In genomic region chr7:122728846-122729245, GRCm38 (mm10) we compare ENCODE assay signal across 11 mouse cellular contexts. TPM values are rescaled to one million over a fixed set of nuclear protein-coding genes. Genes with fewer than 3 reads are reported as not detected.
DNase-seq lines count a peak whose midpoint lies in the region; ATAC-seq and TF ChIP-seq lines count a peak whose summit lies in the region.
"Had no signal": no experiment of that assay in that cellular context is flagged by ENCODE, and none has a peak within 500 bp of the region (broad histone marks: within the 10 kb centered on the region; RNA-seq: fewer than 3 reads in every experiment).

No protein-coding gene starts in this region.

- H3K4me2 ChIP-seq in stomach, postnatal 0 days (replicated peaks; ENCODE audit: low read depth) = no peak overlapping the region
- H3K4me2 ChIP-seq in midbrain, embryonic 14.5 days (ENCODE audit: low read length) = no peak overlapping the region
- H3K4me2 ChIP-seq: liver, embryonic 11.5 days had no signal

- no peak for TF ChIP-seq POLR2A in kidney, adult 2 months (IDR thresholded peaks at IDR 0.05; ENCODE audit: low read depth, low read length)

- TF ChIP-seq CTCF in kidney, adult 2 months (conservative IDR thresholded peaks at IDR 0.05; ENCODE audit: insufficient read depth, insufficient read length, low read depth, low read length) = no peak
- no peak for TF ChIP-seq CTCF in stomach, postnatal 0 days (IDR thresholded peaks at IDR 0.05; ENCODE audit: low read depth)

- no peak overlapping the region for H3K9ac ChIP-seq in stomach, postnatal 0 days (ENCODE audit: low read length)
- H3K9ac ChIP-seq in midbrain, embryonic 14.5 days (replicated peaks; ENCODE audit: low read length) = no peak overlapping the region

- 0 out of 2 replicates have a peak, but pooled peaks cover 4% of the 10 kb centered on the region for H3K4me1 ChIP-seq in kidney, adult 2 months (ENCODE audit: control insufficient read depth, insufficient read depth, low read length)
- H3K4me1 ChIP-seq in stomach, postnatal 0 days (replicated peaks; ENCODE audit: control insufficient read depth, insufficient read depth) = no peaks in the 10 kb centered on the region
- no peaks in the 10 kb centered on the region for H3K4me1 ChIP-seq in midbrain, embryonic 14.5 days (ENCODE audit: control insufficient read depth, insufficient read depth, low read length)

- no peaks in the 10 kb centered on the region for H3K27me3 ChIP-seq in kidney, adult 2 months (replicated peaks; ENCODE audit: control insufficient read depth, insufficient read depth, low read length)
- no peaks in the 10 kb centered on the region for H3K27me3 ChIP-seq in stomach, postnatal 0 days (ENCODE audit: control insufficient read depth, insufficient read depth, low read length)
- H3K27me3 ChIP-seq in midbrain, embryonic 14.5 days (ENCODE audit: control insufficient read depth, insufficient read depth, low read length) = no peaks in the 10 kb centered on the region

- no peak for TF ChIP-seq EP300 in stomach, postnatal 0 days (optimal IDR thresholded peaks at IDR 0.05)

- H3K27ac ChIP-seq in kidney, adult 2 months (ENCODE audit: insufficient read depth, low read depth, low read length) = no peak overlapping the region
- no peak overlapping the region for H3K27ac ChIP-seq in stomach, postnatal 0 days (replicated peaks)
- no peak overlapping the region for H3K27ac ChIP-seq in midbrain, embryonic 14.5 days (replicated peaks; ENCODE audit: low read depth, low read length)

- no peaks in the 10 kb centered on the region for H3K9me3 ChIP-seq in stomach, postnatal 0 days (ENCODE audit: control insufficient read depth, low read length)
- H3K9me3 ChIP-seq in midbrain, embryonic 14.5 days (ENCODE audit: control insufficient read depth, low read length) = no peaks in the 10 kb centered on the region

- no peak for ATAC-seq in stomach, postnatal 0 days (ENCODE audit: low FRiP score, low TSS enrichment)
- no peak for ATAC-seq in midbrain, embryonic 14.5 days (ENCODE audit: low FRiP score, low TSS enrichment)

- WGBS in kidney, adult 2 months = 17% methylated on average over 7 of the region's 7 CpGs
- 36% methylated on average over 7 of the region's 7 CpGs for WGBS in stomach, postnatal 0 days
- 41% methylated on average over 7 of the region's 7 CpGs for WGBS in midbrain, embryonic 14.5 days

- no peaks in the 10 kb centered on the region for H3K36me3 ChIP-seq in kidney, adult 2 months (ENCODE audit: control insufficient read depth, insufficient read depth, low read length)
- H3K36me3 ChIP-seq in stomach, postnatal 0 days (ENCODE audit: control insufficient read depth, insufficient read depth, low read length) = no peaks in the 10 kb centered on the region
- H3K36me3 ChIP-seq in midbrain, embryonic 14.5 days (ENCODE audit: control insufficient read depth, insufficient read depth, low read length) = no peaks in the 10 kb centered on the region

- peak; percentile 2 for DNase-seq in cerebellum, adult 9-11 months
- no peak for DNase-seq in cerebellum, adult 11 months
- DNase-seq in ovary, adult 18-20 months (ENCODE audit: low spot score) = peak; percentile 15
- DNase-seq in ovary, postnatal 10 days (ENCODE audit: low spot score) = no peak
- peak; percentile 57 for DNase-seq in kidney, adult 2 months
- peak; percentile 69 for DNase-seq in retina, postnatal 1 day
- no peak for DNase-seq in stomach, postnatal 0 days (ENCODE audit: low spot score)
- DNase-seq in midbrain, embryonic 14.5 days = no peak
- DNase-seq: layer of hippocampus, postnatal 36 days; lung, postnatal 14 days had no signal

- no peak overlapping the region for H3K4me3 ChIP-seq in kidney, adult 2 months (ENCODE audit: insufficient read depth, low read depth, low read length)
- no peak overlapping the region for H3K4me3 ChIP-seq in stomach, postnatal 0 days (ENCODE audit: low read depth, low read length)
- no peak overlapping the region for H3K4me3 ChIP-seq in midbrain, embryonic 14.5 days (replicated peaks; ENCODE audit: low read depth, low read length)

RNA-seq across cellular contexts. Expression of gene Cacng3, which starts 58.6 kb away (rescaled TPM):
- polyA plus RNA-seq in kidney, adult 2 months (2012; rRNA removed) = 0.03 TPM in 1 of 2 replicates, not detected in the other
- polyA plus RNA-seq in stomach, postnatal 0 days (2015; fragmentation: Nextera tagmentation; extraction: Ambion mirVana) = 0.17 and 0.29 TPM in 2 replicates
- polyA plus RNA-seq in midbrain, embryonic 14.5 days (2014; fragmentation: Nextera tagmentation; extraction: Ambion mirVana) = 17.2 and 17.4 TPM in 2 replicates

Comparison
In these comparisons a context has a peak if more than half of its experiments do, and no peak if none do; other contexts are left out.
1. DNase-seq: peak in cerebellum, adult 9-11 months (single experiment), ovary, adult 18-20 months (single experiment), kidney, adult 2 months (single experiment) and retina, postnatal 1 day (single experiment); none in cerebellum, adult 11 months (single experiment), ovary, postnatal 10 days (single experiment), stomach, postnatal 0 days (single experiment) and midbrain, embryonic 14.5 days (single experiment).
2. RNA of gene Cacng3, which starts 58.6 kb away (polyA plus RNA-seq): 17.2 to 17.4 TPM in midbrain, embryonic 14.5 days; 0.17 to 0.29 TPM in stomach, postnatal 0 days and 0.03 TPM in kidney, adult 2 months; every median in the first group is over 10 times any median in the second.